ENCODE assay signal across 25 mouse cellular contexts in genomic region chr16:26626065-26626464, GRCm38 (mm10). TPM values are rescaled to one million over a fixed set of nuclear protein-coding genes. Genes with fewer than 3 reads are reported as not detected.
DNase-seq lines count a peak whose midpoint lies in the region; ATAC-seq and TF ChIP-seq lines count a peak whose summit lies in the region.
"Had no signal": no experiment of that assay in that cellular context is flagged by ENCODE, and none has a peak within 500 bp of the region (broad histone marks: within the 10 kb centered on the region; RNA-seq: fewer than 3 reads in every experiment).

No protein-coding gene starts in this region.

- TF ChIP-seq CTCF in C2C12 (IDR thresholded peaks at IDR 0.05; ENCODE audit: control insufficient read depth, insufficient read depth, insufficient read length), result no peak
- no peak for TF ChIP-seq CTCF in bone marrow macrophage, adult 2 months (IDR thresholded peaks at IDR 0.05; ENCODE audit: low read depth, low read length)

- peak; percentile 38 for DNase-seq in layer of hippocampus, adult 9-11 months
- no peak for DNase-seq in layer of hippocampus, postnatal 36 days
- no peak for DNase-seq in adrenal gland, adult 18-20 months (ENCODE audit: low spot score in 2 of 2)
- DNase-seq in heart, postnatal 10 days, result no peak
- no peak for DNase-seq in hindbrain, embryonic 11.5 days (ENCODE audit: low spot score)
- DNase-seq: adrenal gland, adult 8-10 months; cerebellum, adult 8-10 months; gastrocnemius, adult 2 months; kidney, adult 8-10 months; kidney, postnatal 25 days; lung, postnatal 14 days; right cerebral cortex, postnatal 14 days; spleen, adult 18-20 months; thymus, postnatal 25 days had no signal

- no peaks in the 10 kb centered on the region for H3K36me3 ChIP-seq in C2C12 (ENCODE audit: control insufficient read depth, insufficient read depth)
- H3K36me3 ChIP-seq in hindbrain, embryonic 11.5 days (ENCODE audit: control insufficient read depth, insufficient read depth, low read length), result no peaks in the 10 kb centered on the region
- H3K36me3 ChIP-seq: embryonic facial prominence, embryonic 13.5 days; heart, embryonic 12.5 days; limb, embryonic 15.5 days; liver, embryonic 15.5 days; neural tube, embryonic 12.5 days had no signal

- 0 out of 2 replicates have a peak overlapping the region, but pooled peaks have one; percentile 32 for H3K27ac ChIP-seq in bone marrow macrophage, adult 2 months (ENCODE audit: insufficient read depth, low read depth, low read length)
- no peak overlapping the region for H3K27ac ChIP-seq in hindbrain, embryonic 11.5 days (ENCODE audit: low read depth, low read length)
- H3K27ac ChIP-seq: embryonic facial prominence, embryonic 13.5 days; gastrocnemius, adult 2 months; hindbrain, embryonic 14.5 days; limb, embryonic 15.5 days; liver, embryonic 15.5 days; neural tube, embryonic 12.5 days had no signal

- H3K4me2 ChIP-seq in hindbrain, embryonic 11.5 days (replicated peaks; ENCODE audit: low read depth, low read length), result no peak overlapping the region
- H3K4me2 ChIP-seq: embryonic facial prominence, embryonic 13.5 days; heart, embryonic 12.5 days; hindbrain, embryonic 14.5 days; limb, embryonic 15.5 days; liver, embryonic 15.5 days; midbrain, embryonic 11.5 days; neural tube, embryonic 12.5 days had no signal

- peaks cover 15% of the 10 kb centered on the region for H3K4me1 ChIP-seq in bone marrow macrophage, adult 2 months (ENCODE audit: control insufficient read depth, insufficient read depth, low read length)
- H3K4me1 ChIP-seq in hindbrain, embryonic 11.5 days (replicated peaks; ENCODE audit: control insufficient read depth, insufficient read depth, low read length), result no peaks in the 10 kb centered on the region
- H3K4me1 ChIP-seq: embryonic facial prominence, embryonic 13.5 days; heart, embryonic 12.5 days; limb, embryonic 15.5 days; liver, embryonic 15.5 days; neural tube, embryonic 12.5 days had no signal

- WGBS in hindbrain, embryonic 11.5 days, result 83% methylated on average over 3 of the region's 3 CpGs

- no peaks in the 10 kb centered on the region for H3K79me3 ChIP-seq in C2C12 (ENCODE audit: low read depth)

- intact Hi-C loops in heart, postnatal 10 days (cut with DNase I), result no loop called here

- no peak for TF ChIP-seq POLR2A in bone marrow macrophage, adult 2 months (IDR thresholded peaks at IDR 0.05; ENCODE audit: borderline replicate concordance, low read depth, low read length)

- no peaks in the 10 kb centered on the region for H3K79me2 ChIP-seq in C2C12 (ENCODE audit: control insufficient read depth, insufficient read depth)

- peak; percentile 95 for ATAC-seq in megakaryocyte, adult 5-6 weeks (ENCODE audit: poor library complexity, severe bottlenecking)
- ATAC-seq in hindbrain, embryonic 11.5 days (ENCODE audit: low FRiP score), result no peak
- ATAC-seq: CD4-positive, CD25-positive, alpha-beta regulatory T cell, adult 4 months had no signal

- no peak overlapping the region for H3K4me3 ChIP-seq in C2C12 (ENCODE audit: insufficient read depth, poor library complexity, severe bottlenecking)
- peak overlapping the region; percentile 14; the same call in 1 of the 2 replicates for H3K4me3 ChIP-seq in bone marrow macrophage, adult 2 months (ENCODE audit: insufficient read depth, low read length)
- H3K4me3 ChIP-seq in hindbrain, embryonic 11.5 days (ENCODE audit: low read depth, low read length), result no peak overlapping the region
- H3K4me3 ChIP-seq: embryonic facial prominence, embryonic 13.5 days; gastrocnemius, adult 2 months; heart, embryonic 12.5 days; limb, embryonic 15.5 days; liver, embryonic 15.5 days; neural tube, embryonic 12.5 days had no signal

- H3ac ChIP-seq in C2C12 (ENCODE audit: control insufficient read depth, insufficient read length, low read depth), result no peak overlapping the region

- no peaks in the 10 kb centered on the region for H3K9me3 ChIP-seq in hindbrain, embryonic 11.5 days (ENCODE audit: control insufficient read depth, low read length)
- H3K9me3 ChIP-seq: embryonic facial prominence, embryonic 13.5 days; heart, embryonic 12.5 days; limb, embryonic 15.5 days; liver, embryonic 15.5 days; neural tube, embryonic 12.5 days had no signal

- no peak overlapping the region for H3K9ac ChIP-seq in hindbrain, embryonic 11.5 days (ENCODE audit: low read depth, low read length)
- H3K9ac ChIP-seq: embryonic facial prominence, embryonic 13.5 days; heart, embryonic 12.5 days; hindbrain, embryonic 14.5 days; limb, embryonic 15.5 days; liver, embryonic 15.5 days; neural tube, embryonic 12.5 days had no signal

- no peaks in the 10 kb centered on the region for H3K27me3 ChIP-seq in C2C12 (ENCODE audit: control insufficient read depth, insufficient read depth, insufficient read length)
- H3K27me3 ChIP-seq in hindbrain, embryonic 11.5 days (ENCODE audit: control insufficient read depth, insufficient read depth, low read length), result no peaks in the 10 kb centered on the region
- H3K27me3 ChIP-seq: embryonic facial prominence, embryonic 13.5 days; heart, embryonic 12.5 days; limb, embryonic 15.5 days; liver, embryonic 15.5 days; neural tube, embryonic 12.5 days had no signal

TF ChIP-seq in C2C12, 6 proteins besides CTCF, POLR2A, EP300 and RAD21:
- no peak for TF ChIP-seq MYOD1 (IDR thresholded peaks at IDR 0.05; ENCODE audit: control insufficient read depth, insufficient read length, low read depth)
- peak; percentile 72 for TF ChIP-seq CEBPB (IDR thresholded peaks at IDR 0.05; ENCODE audit: low read depth)
- no peak for TF ChIP-seq FOSL1 (IDR thresholded peaks at IDR 0.05; ENCODE audit: insufficient read depth, low read length, poor library complexity, severe bottlenecking)

RNA-seq across cellular contexts. Expression of gene Il1rap, which starts 44.6 kb away (rescaled TPM):
- 10 to 100 TPM; 60.6 to 82.1 TPM for total RNA-seq in layer of hippocampus, postnatal 36 days (2021)
- 1.5 TPM for polyA plus RNA-seq in C2C12 (2012; fragmentation: generic; extraction: Trizol)
- polyA plus RNA-seq in bone marrow macrophage, adult 2 months (2012; ENCODE audit: insufficient read depth, insufficient read length, missing spikeins), result 5.6 and 5.8 TPM in 2 replicates
- total RNA-seq in megakaryocyte, adult 5-6 weeks (2015), result 15.3 and 15.8 TPM in 2 replicates
- 8.8 and 10.3 TPM in 2 replicates for total RNA-seq in megakaryocyte, adult 5-6 weeks (2017)
- total RNA-seq in adrenal gland, adult 18-20 months (2021), result 1 to 10 TPM; 3.0 to 9.5 TPM
- total RNA-seq in heart, postnatal 10 days (2021), result 1 to 10 TPM; 5.1 to 5.4 TPM
- 5.4 and 5.9 TPM in 2 replicates for polyA plus RNA-seq in hindbrain, embryonic 11.5 days (2014; fragmentation: Nextera tagmentation; extraction: Ambion mirVana)
